In genomic region chr8:120276051-120276890, GRCm38 (mm10) we compare ENCODE assay signal across 8 mouse cellular contexts. TPM values are rescaled to one million over a fixed set of nuclear protein-coding genes. Genes with fewer than 3 reads are reported as not detected.
A peak's percentile ranks its signal among the peaks of the same experiment; 100 is the strongest.
DNase-seq lines count a peak whose midpoint lies in the region; ATAC-seq and TF ChIP-seq lines count a peak whose summit lies in the region.

No protein-coding gene starts in this region.

- peak overlapping the region; percentile 35; the same call in 1 of the 2 replicates for H3K9ac ChIP-seq in intestine, postnatal 0 days (ENCODE audit: low read depth, low read length)
- H3K9ac ChIP-seq in neural tube, embryonic 13.5 days = peak overlapping the region; percentile 70

- H3K27ac ChIP-seq in intestine, postnatal 0 days (ENCODE audit: low read depth, low read length) = peak overlapping the region; percentile 58
- H3K27ac ChIP-seq in neural tube, embryonic 13.5 days (replicated peaks) = peak overlapping the region; percentile 90

- WGBS in intestine, postnatal 0 days = 1% methylated on average over 44 of the region's 49 CpGs
- WGBS in neural tube, embryonic 13.5 days = under 1% methylated on average over 49 of the region's 49 CpGs

- H3K4me3 ChIP-seq in intestine, postnatal 0 days (ENCODE audit: low read depth, low read length) = peak overlapping the region; percentile 22
- H3K4me3 ChIP-seq in neural tube, embryonic 13.5 days = peak overlapping the region; percentile 36

- no peak for TF ChIP-seq CTCF in intestine, postnatal 0 days (IDR thresholded peaks at IDR 0.05; ENCODE audit: low read depth)

- peaks cover 13% of the 10 kb centered on the region; the same call in 1 of the 2 replicates for H3K4me1 ChIP-seq in intestine, postnatal 0 days (replicated peaks; ENCODE audit: control insufficient read depth, insufficient read depth, low read length)
- peaks cover 54% of the 10 kb centered on the region for H3K4me1 ChIP-seq in neural tube, embryonic 13.5 days (replicated peaks)

- no peaks in the 10 kb centered on the region for H3K27me3 ChIP-seq in intestine, postnatal 0 days (replicated peaks; ENCODE audit: control insufficient read depth, insufficient read depth, low read length)
- 0 out of 2 replicates have a peak, but pooled peaks cover 8% of the 10 kb centered on the region for H3K27me3 ChIP-seq in neural tube, embryonic 13.5 days

- H3K9me3 ChIP-seq in intestine, postnatal 0 days (ENCODE audit: control insufficient read depth) = no peaks in the 10 kb centered on the region
- H3K9me3 ChIP-seq in neural tube, embryonic 13.5 days = no peaks in the 10 kb centered on the region

- no peaks in the 10 kb centered on the region for H3K36me3 ChIP-seq in intestine, postnatal 0 days (ENCODE audit: control insufficient read depth, insufficient read depth)
- H3K36me3 ChIP-seq in neural tube, embryonic 13.5 days = no peaks in the 10 kb centered on the region

- ATAC-seq in intestine, postnatal 0 days = peak; percentile 82
- ATAC-seq in neural tube, embryonic 13.5 days (ENCODE audit: low read depth) = peak; percentile 71

- DNase-seq in left cerebral cortex, adult 18-20 months (ENCODE audit: low spot score in 2 of 2) = peak; percentile 51 to 57
- no peak for DNase-seq in left cerebral cortex, adult 11 months (ENCODE audit: low spot score)
- peak; percentile 92 for DNase-seq in embryo, embryonic 11.5 days (ENCODE audit: low read depth, low spot score)
- DNase-seq in heart, adult 11 months = peak; percentile 99
- peak; percentile 93 to 96 for DNase-seq in lung, adult 18-20 months
- DNase-seq in thymus, postnatal 25 days = peak; percentile 71

- peak overlapping the region; percentile 72 for H3K4me2 ChIP-seq in intestine, postnatal 0 days (replicated peaks; ENCODE audit: low read depth)
- peak overlapping the region; percentile 70 for H3K4me2 ChIP-seq in neural tube, embryonic 13.5 days

RNA-seq across cellular contexts. Expression of gene Gse1, which starts 48.0 kb away (rescaled TPM):
- total RNA-seq in left cerebral cortex, adult 18-20 months (2021) = 10 to 100 TPM; 79.8 to 90.8 TPM
- 6.4 and 7.8 TPM in 2 replicates for polyA plus RNA-seq in intestine, postnatal 0 days (2015; fragmentation: Nextera tagmentation; extraction: Ambion mirVana)
- 17.0 and 17.1 TPM in 2 replicates for polyA plus RNA-seq in neural tube, embryonic 13.5 days (2015; fragmentation: Nextera tagmentation; extraction: Ambion mirVana)
